Mouse (Mus musculus): ENCODE data around the gene Azi2.

- TF ChIP-seq CTCF (IDR thresholded peaks at IDR 0.05; ENCODE audit: low read depth) (no peak), EP300 (IDR thresholded peaks at IDR 0.05; ENCODE audit: low read depth) (no peak)
Observed at GRCm38 (mm10) chr9:118003937-118004336, 36.4 kb upstream of the Azi2 start.
